Mouse (Mus musculus): ENCODE data around the gene Gps2.
A peak's percentile ranks its signal among the peaks of the same experiment; 100 is the strongest.
"Not testable (repeated sequence)": the region's sequence is repeated elsewhere in the genome, so short reads cannot be mapped to it uniquely, and the experiment has no call there.

Gps2 gene

DNA sequence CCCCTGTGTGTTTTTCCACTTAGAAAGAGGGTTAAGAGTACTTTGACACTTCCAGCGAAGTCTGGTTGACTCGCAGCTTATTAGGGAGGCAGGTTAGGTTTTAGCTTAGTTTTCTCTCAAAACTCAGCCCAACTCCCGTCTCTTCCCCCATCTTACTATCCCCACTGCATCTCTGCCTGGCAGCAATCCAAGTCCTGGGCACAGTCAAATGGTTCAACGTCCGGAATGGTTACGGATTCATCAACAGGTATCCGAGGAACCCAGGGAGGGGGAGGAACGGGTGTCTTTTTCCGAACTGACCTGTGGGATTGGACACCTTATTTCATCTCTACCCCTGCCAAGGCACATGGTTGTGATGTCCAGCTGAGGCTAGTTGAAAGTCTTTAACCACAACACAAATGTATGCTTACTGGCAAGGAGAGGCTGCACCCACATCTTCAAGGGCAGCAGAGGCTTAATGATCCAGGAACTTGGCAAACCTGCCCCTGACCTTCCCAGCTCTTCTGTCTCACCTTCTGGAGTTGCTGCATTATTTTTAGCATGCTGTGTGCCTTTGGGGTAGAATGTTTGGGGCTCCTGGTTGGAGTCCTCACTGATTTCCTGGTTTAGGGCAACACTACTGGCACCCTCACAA is 23.1 kb downstream of the Gps2 start:
- DNase-seq (ENCODE audit: low spot score) = no peak

- no peak for DNase-seq (ENCODE audit: low spot score)
Observed at GRCm38 (mm10) chr11:69937385-69937784, 23.7 kb downstream of the Gps2 start.

DNA sequence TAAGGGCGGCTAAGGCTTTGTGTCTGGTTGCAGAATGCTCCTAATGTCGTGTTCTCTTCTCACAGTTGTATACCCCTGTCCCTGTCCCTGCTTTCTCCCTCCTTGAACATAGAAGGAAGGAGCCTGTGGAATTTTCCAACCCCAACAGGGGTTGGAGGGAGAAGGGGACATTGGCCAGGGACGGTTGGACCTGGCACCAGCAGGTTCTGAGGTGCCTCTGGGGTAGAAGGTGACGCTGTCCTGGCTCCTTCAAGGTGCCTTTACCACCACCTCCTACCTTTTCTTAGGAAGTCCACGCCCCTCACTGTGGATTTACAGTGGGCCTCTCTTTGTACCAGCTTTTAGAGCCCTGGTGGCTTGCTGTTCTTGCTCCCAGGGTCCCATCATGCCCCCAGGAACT is 24.1 kb downstream of the Gps2 start:
- DNase-seq (ENCODE audit: low spot score) = no peak

DNA sequence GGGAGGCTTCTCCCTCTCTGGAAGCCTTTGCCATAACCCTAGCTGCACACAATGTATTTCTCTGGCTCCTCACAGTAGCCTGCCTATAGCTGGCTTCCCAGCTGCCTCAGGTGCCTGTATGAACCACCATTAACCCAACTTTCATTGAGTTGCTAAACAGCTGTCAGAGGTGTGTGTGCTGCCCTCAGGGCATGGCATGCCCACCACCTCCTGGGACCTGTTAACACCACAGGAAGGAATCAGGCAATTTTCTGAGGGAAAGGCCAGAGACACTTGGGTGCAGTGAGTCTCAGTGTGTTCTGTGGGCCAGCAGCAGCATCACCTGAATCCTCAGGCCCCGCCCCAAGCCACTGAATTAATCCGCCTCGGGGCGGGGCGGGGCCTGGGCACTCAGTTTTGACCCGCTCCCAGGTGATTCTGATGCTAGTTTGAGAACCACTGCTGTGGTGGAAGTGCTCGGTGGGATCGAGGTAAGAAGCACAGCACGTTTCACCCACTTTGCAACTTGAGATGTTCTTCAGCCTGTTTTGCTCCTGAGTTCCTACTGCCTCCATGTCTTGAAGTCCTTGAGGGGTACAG is 24.8 kb downstream of the Gps2 start:
- DNase-seq (ENCODE audit: low spot score) = no peak

- DNase-seq (ENCODE audit: low spot score) = no peak
Observed at GRCm38 (mm10) chr11:69939181-69939580, 25.5 kb downstream of the Gps2 start.

- no peak for DNase-seq (ENCODE audit: low spot score)
Observed at GRCm38 (mm10) chr11:69939731-69940130, 26.0 kb downstream of the Gps2 start.

GRCm38 (mm10) chr11:69940962-69941361 is 27.3 kb downstream of the Gps2 start:
- DNase-seq (ENCODE audit: low spot score) = no peak

DNA sequence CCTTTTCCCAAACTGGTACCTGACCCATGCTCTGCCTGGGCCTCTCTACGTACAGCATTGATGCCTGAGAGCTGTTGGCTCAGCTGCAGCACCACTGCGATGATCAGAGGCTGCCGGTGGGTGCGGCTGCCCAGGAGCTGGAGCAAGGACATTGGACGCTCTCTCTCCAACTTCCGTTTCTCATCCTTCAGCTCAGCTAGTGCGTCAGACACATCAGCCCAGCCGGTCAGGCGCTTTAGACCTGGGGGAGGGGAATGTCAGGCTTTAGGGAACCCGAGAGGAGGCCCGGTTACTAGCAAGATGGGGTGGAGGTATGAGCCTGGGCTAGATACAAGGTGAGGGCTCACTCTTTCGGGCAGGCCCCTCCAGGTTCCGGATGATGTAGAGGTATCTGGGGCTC is 31.5 kb downstream of the Gps2 start:
- no peak for DNase-seq (ENCODE audit: low spot score)

DNA sequence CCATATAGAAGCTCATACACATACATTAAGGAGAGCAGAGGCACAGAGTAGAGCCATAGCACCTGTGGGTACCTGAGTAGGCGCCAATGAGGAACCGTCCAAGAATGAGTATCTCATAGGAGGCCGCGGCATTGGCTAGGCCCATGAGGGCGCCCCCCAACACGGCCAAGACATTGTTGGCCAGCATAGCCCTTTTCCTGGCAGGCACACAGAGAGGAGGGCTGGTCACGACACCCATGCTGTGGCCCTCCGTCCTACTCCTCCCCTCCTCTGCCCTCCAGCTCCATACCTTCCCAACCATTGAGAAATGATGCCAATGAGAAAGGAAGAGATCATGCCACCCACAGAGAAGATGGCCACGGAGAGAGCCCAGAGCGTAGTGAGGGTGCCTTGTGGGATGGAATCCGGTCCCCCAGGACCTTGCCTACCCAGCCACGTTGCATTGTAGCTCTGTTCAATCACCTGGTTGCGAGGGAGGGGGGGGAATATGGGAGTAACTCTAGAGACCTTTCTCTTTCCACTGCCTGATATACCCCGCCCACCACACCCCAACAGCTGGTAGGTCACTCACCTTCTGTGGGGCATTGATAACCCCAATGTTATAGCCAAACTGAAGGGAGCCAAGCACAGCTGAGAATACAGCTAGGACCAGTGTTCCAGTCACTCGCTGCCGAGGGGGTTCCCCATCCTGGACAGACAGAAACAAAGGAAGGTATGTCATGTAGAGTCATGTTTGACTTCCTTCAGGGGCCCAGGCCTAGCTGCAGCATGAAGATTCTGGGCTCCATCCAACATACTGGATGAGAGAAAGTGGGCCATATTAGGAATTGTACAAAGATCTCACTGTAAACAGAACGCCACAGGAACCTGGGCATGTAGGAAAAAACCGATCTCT is 32.6 kb downstream of the Gps2 start:
- no peak for DNase-seq (ENCODE audit: low spot score)

GRCm38 (mm10) chr11:69947337-69948065 is 33.8 kb downstream of the Gps2 start:
- DNase-seq (ENCODE audit: low spot score) = no peak

GRCm38 (mm10) chr11:69948066-69948762 is 34.5 kb downstream of the Gps2 start, which contains the start of gene Slc2a4:
Slc2a4 (minus strand) TSS chr11:69948188.
- no peak for DNase-seq (ENCODE audit: low spot score)

DNA sequence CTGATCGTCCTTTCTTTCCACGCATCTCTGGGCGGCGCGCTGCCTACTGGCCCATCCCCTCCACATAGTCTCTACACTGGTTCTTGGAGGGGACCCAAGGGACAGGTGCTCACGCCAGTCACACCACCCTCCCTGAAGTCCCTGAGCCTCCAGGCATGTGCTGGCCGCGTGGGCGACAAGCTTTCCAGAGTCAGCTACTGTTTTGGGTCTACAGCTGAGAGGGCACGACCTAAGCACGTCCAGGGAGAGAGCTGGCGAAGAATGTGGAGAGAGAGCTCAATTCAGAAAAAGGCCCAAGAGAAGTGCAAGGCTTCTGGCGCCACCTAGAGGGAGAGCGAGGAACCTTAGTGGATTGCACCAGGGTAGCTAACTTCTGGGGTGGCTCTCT is 35.1 kb downstream of the Gps2 start:
- DNase-seq (ENCODE audit: low spot score) = peak; percentile 62

GRCm38 (mm10) chr11:69950807-69951459 is 37.2 kb downstream of the Gps2 start:
- DNase-seq (ENCODE audit: low spot score) = no peak

GRCm38 (mm10) chr11:69952274-69952673 is 38.6 kb downstream of the Gps2 start:
- DNase-seq (ENCODE audit: low spot score) = no peak

GRCm38 (mm10) chr11:69953267-69953915 is 39.7 kb downstream of the Gps2 start:
- no peak for DNase-seq (ENCODE audit: low spot score)

DNA sequence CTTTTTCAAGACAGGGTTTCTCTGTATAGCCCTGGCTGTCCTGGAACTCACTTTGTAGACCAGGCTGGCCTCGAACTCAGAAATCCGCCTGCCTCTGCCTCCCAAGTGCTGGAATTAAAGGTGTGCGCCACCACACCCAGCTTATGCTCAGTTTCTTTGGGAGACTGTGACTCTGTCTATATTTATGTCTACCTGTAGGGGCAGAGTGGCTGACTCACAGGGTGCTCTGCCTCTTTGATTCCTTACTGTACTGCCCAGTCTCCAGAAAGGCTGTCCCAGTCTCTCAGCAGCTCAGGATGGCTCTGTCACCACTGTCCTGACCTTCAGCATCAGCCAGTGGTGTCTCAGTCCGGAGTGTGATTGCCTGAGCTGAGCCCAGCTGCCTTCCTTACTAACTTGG is 41.9 kb downstream of the Gps2 start:
- DNase-seq (ENCODE audit: low spot score) = not testable (repeated sequence)

- DNase-seq (ENCODE audit: low spot score) = no peak
Observed at GRCm38 (mm10) chr11:69956218-69956617, 42.5 kb downstream of the Gps2 start.

DNA sequence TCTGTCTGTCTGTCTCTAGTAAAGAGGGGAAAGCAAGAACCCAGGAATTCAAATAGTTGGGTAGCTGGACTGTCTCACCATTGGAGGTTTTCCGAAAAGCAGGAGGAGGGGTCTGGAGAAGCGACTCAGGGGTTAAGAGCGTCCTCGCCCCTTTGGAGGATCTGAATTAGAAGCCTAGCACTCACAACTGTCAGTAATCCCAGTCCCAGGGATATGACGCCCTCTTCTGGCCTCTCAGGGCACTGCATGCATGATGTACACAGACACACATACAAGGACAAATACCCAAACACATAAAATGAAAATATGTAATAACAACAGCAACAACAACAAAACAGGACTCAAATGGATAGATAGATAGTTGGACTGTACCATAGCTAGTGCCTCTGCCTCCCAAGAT is 46.9 kb downstream of the Gps2 start:
- no peak for DNase-seq (ENCODE audit: low spot score)

- DNase-seq (ENCODE audit: low spot score) = no peak
Observed at GRCm38 (mm10) chr11:69961841-69962240, 48.2 kb downstream of the Gps2 start.

DNA sequence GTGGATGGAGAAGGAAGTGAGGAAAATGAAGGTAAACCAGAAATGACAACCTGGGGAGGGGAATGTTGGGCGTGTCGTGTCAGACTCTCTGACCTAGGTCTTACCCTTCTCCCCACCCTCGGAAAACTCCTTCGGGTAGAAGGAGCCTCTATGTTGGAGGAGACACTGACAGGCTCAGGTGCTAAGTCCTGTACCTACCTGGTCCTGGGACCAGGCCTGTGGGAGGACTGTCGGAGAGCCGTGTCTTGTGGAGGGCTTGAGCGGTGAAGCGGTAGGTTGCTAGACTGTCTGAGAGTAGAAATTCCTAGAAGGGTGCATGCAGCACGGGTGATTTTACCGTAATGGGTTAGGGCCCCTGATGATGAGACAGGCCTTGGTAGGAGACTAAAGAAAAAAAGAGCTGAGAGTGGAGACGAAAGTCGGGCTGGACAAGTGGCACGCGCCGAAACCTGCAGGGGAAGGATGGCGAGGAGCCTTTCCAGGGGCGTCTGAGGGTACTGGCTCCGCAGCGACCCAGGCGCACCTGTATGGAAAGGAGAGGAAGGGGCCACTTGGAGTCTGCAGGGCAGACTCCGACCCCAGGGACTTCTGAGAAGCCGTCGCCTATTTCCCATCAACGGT is 51.1 kb downstream of the Gps2 start, which contains the start of gene Cldn7:
Cldn7 (plus strand) TSS at position 130 of the 621 bp plus-strand sequence.
- no peak for DNase-seq (ENCODE audit: low spot score)

Measured in layer of hippocampus, adult 9-10 months (tissue).